Mouse (Mus musculus): ENCODE measurements around the gene Hsf5.

Gene Hsf5

GRCm38 (mm10) chr11:87616790-87617474 is at the start of gene Hsf5:
Gene Hsf5, plus strand, starts transcription at chr11:87617164.
- Histone ChIP-seq H3K36me3 (ENCODE audit: control insufficient read depth, insufficient read depth, low read length, poor library complexity, severe bottlenecking) (peaks cover 38% of the 10 kb centered on the region), H3K27me3 (ENCODE audit: control insufficient read depth, insufficient read depth, low read length, poor library complexity, severe bottlenecking) (no peaks in the 10 kb centered on the region)
- no peak for DNase-seq (ENCODE audit: low read depth, low spot score)

DNA sequence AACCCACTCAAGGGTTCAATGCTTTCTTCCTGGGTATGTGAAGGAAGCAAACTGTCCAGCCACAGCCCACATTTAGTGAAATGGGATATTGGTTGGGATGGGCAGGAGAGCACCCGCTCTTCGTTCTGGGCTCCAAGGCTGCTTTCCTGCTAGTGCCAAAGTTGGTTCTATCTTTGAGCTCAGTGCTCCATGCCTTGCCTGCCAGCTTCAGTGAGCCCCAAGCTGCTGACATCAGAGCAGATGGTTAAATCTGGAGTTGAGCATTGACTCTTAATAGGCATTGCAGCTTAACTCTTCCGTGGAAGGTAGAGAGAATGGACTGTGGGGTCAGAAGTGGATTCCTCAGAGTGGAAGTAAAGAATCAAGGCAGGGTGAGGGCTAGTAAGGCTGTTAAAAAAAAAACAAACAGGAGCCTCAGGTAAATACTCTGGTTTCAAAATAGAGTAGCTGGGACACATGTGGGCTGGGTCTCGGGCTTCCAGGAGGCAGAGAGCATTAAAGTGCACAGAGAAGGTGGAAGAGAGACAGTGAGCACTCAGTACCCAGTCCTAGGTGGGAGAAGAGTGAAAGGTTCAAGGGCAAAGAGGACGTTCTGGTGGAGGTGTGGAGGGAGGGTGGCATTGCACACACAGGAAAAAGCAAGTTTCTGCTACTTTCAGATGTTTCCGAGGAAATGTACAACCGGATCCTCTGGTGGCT is 48.6 kb upstream of the Hsf5 start, which contains the start of gene Sept4:
TSS of gene Sept4 (plus strand) at position 649 of the 699 bp plus-strand sequence.
- no peak for DNase-seq (ENCODE audit: low read depth, low spot score)
- H3K27me3 ChIP-seq (ENCODE audit: control insufficient read depth, insufficient read depth, low read length, poor library complexity, severe bottlenecking): no peaks in the 10 kb centered on the region
- no peaks in the 10 kb centered on the region for H3K36me3 ChIP-seq (ENCODE audit: control insufficient read depth, insufficient read depth, low read length, poor library complexity, severe bottlenecking)

DNA sequence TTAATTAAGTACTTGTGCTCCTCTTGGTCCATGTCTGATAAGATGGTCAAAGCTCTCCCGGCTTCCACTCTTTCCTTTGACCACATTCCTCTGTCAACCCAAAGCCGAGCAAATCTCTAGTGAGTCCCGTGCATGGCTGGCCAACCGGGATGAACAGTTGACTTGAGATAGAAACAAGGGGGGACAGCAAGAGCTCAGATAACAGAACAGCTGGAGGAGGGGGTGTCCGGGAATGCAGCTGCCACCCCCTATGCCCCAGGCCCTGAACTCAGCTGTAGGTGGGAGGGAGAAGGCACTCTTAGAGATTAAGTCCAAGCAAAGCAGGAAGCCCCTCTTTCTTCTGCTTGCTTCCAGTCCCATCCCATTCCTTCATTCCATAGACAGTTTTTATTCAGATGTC is 46.2 kb upstream of the Hsf5 start:
- H3K27me3 ChIP-seq (ENCODE audit: control insufficient read depth, insufficient read depth, low read length, poor library complexity, severe bottlenecking): no peaks in the 10 kb centered on the region
- no peaks in the 10 kb centered on the region for H3K36me3 ChIP-seq (ENCODE audit: control insufficient read depth, insufficient read depth, low read length, poor library complexity, severe bottlenecking)
- DNase-seq (ENCODE audit: low read depth, low spot score): no peak

- Histone ChIP-seq H3K36me3 (ENCODE audit: control insufficient read depth, insufficient read depth, low read length, poor library complexity, severe bottlenecking) (no peaks in the 10 kb centered on the region), H3K27me3 (ENCODE audit: control insufficient read depth, insufficient read depth, low read length, poor library complexity, severe bottlenecking) (no peaks in the 10 kb centered on the region)
- no peak for DNase-seq (ENCODE audit: low read depth, low spot score)
These were observed 45.5 kb upstream of the Hsf5 start for GRCm38 (mm10) chr11:87571361-87571950.

- Histone ChIP-seq H3K36me3 (ENCODE audit: control insufficient read depth, insufficient read depth, low read length, poor library complexity, severe bottlenecking) (no peaks in the 10 kb centered on the region), H3K27me3 (ENCODE audit: control insufficient read depth, insufficient read depth, low read length, poor library complexity, severe bottlenecking) (no peaks in the 10 kb centered on the region)
- no peak for DNase-seq (ENCODE audit: low read depth, low spot score)
These were observed 43.2 kb upstream of the Hsf5 start for GRCm38 (mm10) chr11:87573751-87574150.

DNA sequence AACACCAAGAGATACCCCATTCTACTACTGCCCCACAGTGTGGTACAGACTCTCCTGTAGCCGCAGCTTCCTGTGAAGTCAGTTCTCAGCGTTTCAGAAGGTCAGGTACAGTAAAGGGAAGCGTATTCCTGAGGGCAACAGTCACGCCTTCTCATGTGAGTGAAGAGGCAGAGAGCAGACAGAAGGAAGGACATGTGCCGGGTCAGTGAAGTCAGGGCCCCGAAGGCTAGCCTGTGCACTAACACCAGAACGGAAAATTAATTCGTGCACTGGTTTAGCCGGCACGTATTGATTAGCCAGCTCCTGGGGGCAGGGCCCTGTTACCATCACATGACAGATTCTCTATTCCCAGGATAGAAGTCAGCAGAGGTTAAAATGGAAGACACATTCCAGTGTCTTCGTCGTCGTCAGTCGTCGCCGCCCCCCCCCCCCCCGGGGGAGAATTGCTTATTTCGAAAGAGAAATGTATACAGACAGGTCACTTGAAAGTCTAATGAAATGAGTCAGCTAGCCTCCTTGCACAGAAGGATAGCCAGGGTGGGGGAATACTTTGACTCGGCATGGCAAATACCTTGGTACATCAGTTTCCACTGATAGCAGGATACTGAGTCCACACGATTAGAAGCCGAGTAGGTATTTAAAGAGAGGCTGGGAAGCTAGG is 42.3 kb upstream of the Hsf5 start:
- no peaks in the 10 kb centered on the region for H3K27me3 ChIP-seq (ENCODE audit: control insufficient read depth, insufficient read depth, low read length, poor library complexity, severe bottlenecking)
- no peak for DNase-seq (ENCODE audit: low read depth, low spot score)
- no peaks in the 10 kb centered on the region for H3K36me3 ChIP-seq (ENCODE audit: control insufficient read depth, insufficient read depth, low read length, poor library complexity, severe bottlenecking)

DNA sequence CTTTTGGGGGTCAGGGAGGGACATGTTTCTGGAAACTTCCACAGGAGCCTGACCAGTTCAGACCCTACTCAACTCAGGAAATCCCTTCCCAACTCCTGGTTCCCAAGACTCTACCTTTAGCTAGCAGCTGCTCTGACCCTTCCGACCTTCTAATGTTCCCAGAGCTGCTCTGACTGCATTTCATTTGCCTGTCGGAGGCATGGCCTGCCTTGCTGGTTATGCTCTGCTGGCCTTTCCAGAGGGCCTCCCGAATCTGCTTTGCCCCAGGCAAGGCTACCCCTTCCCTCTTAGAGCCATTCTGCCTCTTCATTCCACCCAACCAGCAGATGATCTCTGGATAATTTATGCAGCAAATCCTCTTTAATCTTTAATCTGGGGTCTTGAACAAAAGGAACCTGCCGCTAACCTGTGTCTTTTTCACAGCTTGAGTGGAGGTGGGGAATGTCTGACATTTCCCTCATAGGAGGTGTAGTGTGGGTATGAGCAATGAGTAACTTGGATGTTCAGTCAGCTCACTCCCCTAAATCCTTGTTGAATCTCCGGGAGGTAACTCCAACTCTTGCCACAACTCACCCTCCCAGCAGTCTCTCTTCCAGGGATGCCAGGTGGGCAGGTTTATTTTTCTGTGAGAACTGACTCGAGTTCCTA is 39.2 kb upstream of the Hsf5 start:
- Histone ChIP-seq H3K36me3 (ENCODE audit: control insufficient read depth, insufficient read depth, low read length, poor library complexity, severe bottlenecking) (no peaks in the 10 kb centered on the region), H3K27me3 (ENCODE audit: control insufficient read depth, insufficient read depth, low read length, poor library complexity, severe bottlenecking) (no peaks in the 10 kb centered on the region)
- DNase-seq (ENCODE audit: low read depth, low spot score): no peak

GRCm38 (mm10) chr11:87578249-87578962 is 38.6 kb upstream of the Hsf5 start:
- H3K36me3 ChIP-seq (ENCODE audit: control insufficient read depth, insufficient read depth, low read length, poor library complexity, severe bottlenecking): no peaks in the 10 kb centered on the region
- H3K27me3 ChIP-seq (ENCODE audit: control insufficient read depth, insufficient read depth, low read length, poor library complexity, severe bottlenecking): no peaks in the 10 kb centered on the region
- DNase-seq (ENCODE audit: low read depth, low spot score): peak; percentile 63

DNA sequence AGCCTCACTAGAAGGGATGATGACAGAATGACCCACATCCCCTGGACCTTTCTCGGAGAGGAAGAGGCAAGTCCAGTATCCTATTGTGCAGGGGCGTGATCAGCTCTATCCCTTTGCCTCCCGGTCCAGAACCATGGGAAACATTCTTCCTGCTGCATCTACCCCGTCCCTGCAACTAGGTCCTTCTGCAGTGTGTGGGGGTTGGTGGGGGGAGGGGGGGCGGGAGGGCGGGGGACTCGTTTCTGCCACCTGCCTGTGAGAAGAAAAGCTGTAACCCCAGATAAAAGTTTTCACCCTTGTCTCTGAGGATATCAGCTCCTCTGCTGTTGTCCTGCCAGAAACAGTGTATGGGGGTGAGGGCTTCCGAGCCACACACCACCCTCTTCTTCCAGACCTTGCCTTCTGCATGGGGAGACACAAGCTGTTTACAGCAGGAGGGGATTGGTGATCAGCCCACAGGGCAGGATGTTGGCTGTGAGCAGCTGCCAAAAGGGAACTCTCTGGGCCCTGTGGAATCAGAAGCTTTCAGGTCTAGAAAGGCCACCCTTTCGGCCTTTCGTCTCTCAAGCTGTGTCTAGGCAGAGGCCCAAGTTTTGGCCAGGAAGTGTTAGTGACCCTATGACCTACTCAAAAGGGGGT is 37.9 kb upstream of the Hsf5 start:
- no peaks in the 10 kb centered on the region for H3K36me3 ChIP-seq (ENCODE audit: control insufficient read depth, insufficient read depth, low read length, poor library complexity, severe bottlenecking)
- no peaks in the 10 kb centered on the region for H3K27me3 ChIP-seq (ENCODE audit: control insufficient read depth, insufficient read depth, low read length, poor library complexity, severe bottlenecking)
- no peak for DNase-seq (ENCODE audit: low read depth, low spot score)

DNA sequence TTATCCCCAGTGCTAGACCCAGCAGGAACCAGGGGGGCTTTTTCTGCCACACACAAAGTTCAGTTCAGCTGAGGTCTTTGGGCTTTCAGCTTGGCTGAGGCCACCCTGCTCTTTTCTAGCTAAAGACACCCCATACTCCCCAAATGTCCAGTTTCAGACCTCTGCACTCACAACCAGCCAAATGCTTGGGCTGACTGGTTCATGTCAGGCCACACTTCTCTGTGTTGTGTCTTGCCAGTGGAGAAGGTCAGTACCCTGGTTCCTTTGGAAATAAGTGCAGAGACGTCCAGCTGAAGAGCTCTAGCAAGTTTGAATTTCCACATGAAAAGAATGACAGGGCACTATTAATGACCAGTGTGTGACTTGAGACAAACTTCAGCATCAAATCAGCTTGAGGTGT is 37.3 kb upstream of the Hsf5 start:
- DNase-seq (ENCODE audit: low read depth, low spot score): no peak
- no peaks in the 10 kb centered on the region for H3K27me3 ChIP-seq (ENCODE audit: control insufficient read depth, insufficient read depth, low read length, poor library complexity, severe bottlenecking)
- no peaks in the 10 kb centered on the region for H3K36me3 ChIP-seq (ENCODE audit: control insufficient read depth, insufficient read depth, low read length, poor library complexity, severe bottlenecking)

DNA sequence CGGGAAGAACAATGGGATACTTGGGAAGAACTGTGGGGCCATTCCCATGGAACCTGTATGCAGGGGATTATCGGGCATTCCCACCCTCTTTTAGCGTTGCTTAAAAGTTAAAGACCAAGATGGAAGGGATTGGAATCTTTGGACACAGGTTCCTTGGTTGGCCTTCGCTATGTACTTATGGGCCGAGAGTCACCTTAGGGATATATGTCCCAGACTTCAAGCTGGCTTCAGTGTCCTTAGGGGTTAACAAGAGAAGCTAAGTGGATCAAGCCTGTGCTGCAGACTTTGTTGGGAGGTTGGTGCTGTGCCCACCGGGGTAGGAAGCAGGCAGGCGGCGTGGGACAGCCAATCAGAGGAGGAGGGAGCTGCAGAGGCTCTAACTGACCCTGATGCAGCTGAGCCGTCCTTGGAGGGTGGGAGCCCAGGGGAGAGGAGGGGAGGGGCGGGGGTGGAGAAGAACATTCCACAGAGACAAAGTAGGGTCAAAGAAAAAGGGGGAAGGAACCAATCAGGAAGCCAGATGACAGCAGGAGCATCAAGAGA is 36.4 kb upstream of the Hsf5 start:
- no peaks in the 10 kb centered on the region for H3K36me3 ChIP-seq (ENCODE audit: control insufficient read depth, insufficient read depth, low read length, poor library complexity, severe bottlenecking)
- H3K27me3 ChIP-seq (ENCODE audit: control insufficient read depth, insufficient read depth, low read length, poor library complexity, severe bottlenecking): no peaks in the 10 kb centered on the region
- DNase-seq (ENCODE audit: low read depth, low spot score): no peak

- DNase-seq (ENCODE audit: low read depth, low spot score): no peak
- no peaks in the 10 kb centered on the region for H3K36me3 ChIP-seq (ENCODE audit: control insufficient read depth, insufficient read depth, low read length, poor library complexity, severe bottlenecking)
- H3K27me3 ChIP-seq (ENCODE audit: control insufficient read depth, insufficient read depth, low read length, poor library complexity, severe bottlenecking): no peaks in the 10 kb centered on the region
These were observed 35.7 kb upstream of the Hsf5 start for GRCm38 (mm10) chr11:87581161-87581865.

Data from splenic B cell, adult 2 months (primary cell).